Mouse (Mus musculus): ENCODE results near the gene Ifitm10.
A peak's percentile ranks its signal among the peaks of the same experiment; 100 is the strongest.

DNA sequence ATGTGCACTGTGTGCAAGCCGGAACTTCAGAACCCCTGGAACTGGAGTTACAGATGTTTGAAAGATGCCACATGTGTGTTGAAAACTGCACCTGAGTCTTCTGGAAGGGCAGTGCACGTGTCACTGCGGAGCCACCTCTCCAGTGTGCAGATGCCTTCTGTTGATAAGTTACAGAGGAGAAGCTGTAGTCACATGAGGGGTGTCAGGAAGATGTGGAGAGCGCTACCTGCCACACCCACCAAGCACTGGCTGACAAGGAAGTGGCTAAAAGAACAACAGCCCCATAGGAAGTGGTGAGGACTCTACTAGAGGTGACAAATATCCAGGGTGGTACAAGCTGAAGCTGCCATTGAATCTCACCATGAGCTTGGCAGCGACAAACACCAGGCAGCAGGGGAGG lies 19.7 kb downstream of the Ifitm10 start:
- TF ChIP-seq EP300 (IDR thresholded peaks at IDR 0.05; ENCODE audit: low read depth) (peak; percentile 68; the same call in 1 of the 2 replicates), CTCF (IDR thresholded peaks at IDR 0.05; ENCODE audit: low read depth) (no peak)

Measured in liver, embryonic 14.5 days (tissue).